Mouse (Mus musculus) naive thymus-derived CD4-positive, alpha-beta T cell, adult 2 months (primary cell): Measurements from ENCODE around the gene Acot10.
"Not testable (repeated sequence)": the region's sequence is repeated elsewhere in the genome, so short reads cannot be mapped to it uniquely, and the experiment has no call there.

Source experiments
- DNase-seq: peaks from one replicate; pipeline ENCODE4 v3.0.0-alpha.2; 2011; ENCODE audit warnings: low read depth

Gene Acot10

GRCm38 (mm10) chr15:20666650-20667049 lies at the start of gene Acot10:
Acot10 (minus strand) TSS chr15:20666750.
- DNase-seq, result no peak

DNA sequence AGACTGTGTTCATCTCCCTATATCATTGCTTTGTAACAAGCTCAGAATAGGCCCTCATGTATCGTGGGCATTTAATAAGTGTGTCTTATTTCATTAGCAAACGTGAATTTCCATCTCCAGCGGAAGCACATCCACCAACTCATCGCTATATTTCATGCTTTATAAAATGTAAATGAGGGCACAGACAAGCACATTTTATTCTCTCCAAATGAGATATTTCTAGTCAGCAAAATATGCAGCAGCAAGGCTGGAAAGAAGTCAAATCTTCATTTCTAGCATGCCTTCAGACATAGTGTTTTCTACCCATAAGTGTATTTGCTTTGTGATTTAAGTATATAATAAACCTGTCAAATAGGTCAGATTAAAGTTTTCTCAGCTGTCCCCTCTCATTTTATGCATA lies 45.3 kb upstream of the Acot10 start:
- DNase-seq, result no peak

DNA sequence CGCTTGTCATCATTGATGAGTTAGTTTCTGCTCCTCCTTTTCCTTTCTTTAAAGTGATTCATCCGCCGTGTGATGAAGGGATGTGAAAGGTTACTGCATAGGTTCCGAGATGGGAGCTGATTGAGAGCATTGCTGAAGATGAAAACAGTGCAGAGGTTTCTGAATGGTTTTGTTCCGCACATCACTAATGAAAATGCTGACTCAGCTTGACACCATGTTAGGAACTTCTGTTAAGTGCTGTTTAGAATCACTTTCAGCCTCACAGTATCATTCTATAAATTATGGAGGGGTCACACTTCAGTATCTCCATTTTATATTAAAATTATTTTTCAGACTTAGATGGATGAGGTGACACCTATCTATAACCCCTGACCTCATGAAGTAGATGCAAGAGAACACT lies 29.7 kb upstream of the Acot10 start:
- no peak for DNase-seq

- no peak for DNase-seq
These were observed 17.6 kb upstream of the Acot10 start for GRCm38 (mm10) chr15:20684200-20684599.

DNA sequence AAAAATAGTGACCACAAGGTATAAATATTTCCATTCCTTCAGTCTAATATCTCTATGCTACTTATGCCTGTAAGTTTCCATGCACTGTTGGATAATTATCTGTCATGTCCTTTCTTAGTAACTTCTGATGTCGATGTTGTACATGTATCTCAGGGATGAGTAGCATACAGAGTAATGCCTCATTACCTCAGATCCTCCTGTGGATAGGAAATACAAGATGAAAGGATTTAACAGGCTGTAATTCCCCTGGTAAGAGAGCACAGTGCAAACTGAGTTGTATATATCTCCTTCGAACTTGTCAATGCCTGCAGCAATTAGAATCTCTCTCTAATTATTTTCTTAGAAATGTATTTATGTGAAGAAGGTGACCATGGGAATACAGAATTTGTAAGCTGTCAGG lies 16.2 kb upstream of the Acot10 start:
- DNase-seq, result no peak

DNA sequence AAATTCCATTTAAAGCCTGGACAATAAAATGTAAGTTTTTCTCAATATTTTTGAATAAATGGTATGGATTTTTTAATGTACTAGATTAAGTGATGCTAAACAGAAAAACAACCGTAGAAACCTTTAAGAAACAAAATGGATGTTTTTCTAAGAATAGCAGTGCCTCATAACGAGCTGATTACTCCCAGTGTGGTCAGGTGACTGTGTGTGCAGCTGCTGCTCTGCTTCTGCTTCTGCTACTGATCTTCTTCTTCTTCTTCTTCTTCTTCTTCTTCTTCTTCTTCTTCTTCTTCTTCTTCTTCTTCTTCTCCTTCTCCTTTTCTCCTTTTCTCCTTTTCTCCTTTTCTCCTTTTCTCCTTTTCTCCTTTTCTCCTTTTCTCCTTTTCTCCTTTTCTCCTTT lies 3.0 kb upstream of the Acot10 start:
- DNase-seq, result not testable (repeated sequence)

DNA sequence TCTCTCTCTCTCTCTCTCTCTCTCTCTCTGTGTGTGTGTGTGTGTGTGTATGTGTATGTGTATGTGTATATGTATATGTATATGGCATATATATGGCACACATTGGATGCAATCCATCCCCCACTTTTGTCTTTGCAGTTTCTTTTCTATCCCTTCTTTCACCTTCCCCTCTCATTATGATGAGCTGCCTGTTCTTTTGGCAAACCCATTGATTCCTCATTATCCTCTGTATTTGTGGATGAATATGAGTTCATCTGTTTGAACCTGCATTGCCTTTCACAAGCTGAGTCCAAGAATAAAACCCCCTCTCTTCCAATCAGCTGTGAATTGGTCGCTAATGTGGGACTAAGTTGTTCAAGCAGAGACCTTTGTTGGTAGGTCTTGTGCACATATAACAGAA lies 1.4 kb upstream of the Acot10 start:
- DNase-seq, result no peak

DNA sequence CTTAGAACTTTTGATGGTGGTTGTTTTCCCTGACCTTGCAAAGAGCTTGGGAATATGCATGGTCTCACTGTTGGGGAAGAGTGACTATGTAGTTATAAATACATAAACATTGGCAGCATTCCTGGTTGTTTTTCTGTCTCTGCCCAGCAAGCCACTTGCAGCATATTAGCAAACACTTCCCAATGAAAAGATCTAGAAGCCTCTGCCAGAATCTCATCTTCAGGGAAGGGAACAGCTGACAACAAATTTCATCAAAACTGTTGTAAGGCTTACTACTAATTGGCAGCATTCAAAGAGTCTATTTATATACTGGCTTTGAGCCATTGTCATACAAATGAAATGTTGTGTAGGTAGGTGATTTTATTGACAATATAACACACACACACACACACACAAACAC lies 800 bp upstream of the Acot10 start:
- no peak for DNase-seq

- no peak for DNase-seq
These were observed 6.3 kb downstream of the Acot10 start for GRCm38 (mm10) chr15:20660221-20660620.

- DNase-seq, result no peak
These were observed 23.6 kb downstream of the Acot10 start for GRCm38 (mm10) chr15:20642905-20643414.

DNA sequence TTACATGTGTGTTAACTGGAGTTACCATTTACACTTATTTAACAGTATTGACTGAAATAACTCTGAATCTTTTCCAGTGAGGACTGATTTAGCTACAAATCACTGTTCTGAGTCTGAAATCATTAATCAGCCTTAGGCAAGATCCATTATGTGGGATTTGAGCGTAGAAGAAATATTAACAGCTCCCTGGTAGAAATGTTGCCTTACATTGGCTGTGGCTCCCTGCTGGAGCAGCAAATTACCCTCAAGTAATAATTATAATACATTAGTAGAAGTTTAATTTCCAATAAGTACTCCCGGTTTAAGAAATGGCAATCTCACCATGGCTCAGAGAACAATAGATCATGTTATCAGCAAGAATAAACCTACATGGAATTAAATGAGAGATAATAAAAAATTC lies 27.4 kb downstream of the Acot10 start:
- no peak for DNase-seq

DNA sequence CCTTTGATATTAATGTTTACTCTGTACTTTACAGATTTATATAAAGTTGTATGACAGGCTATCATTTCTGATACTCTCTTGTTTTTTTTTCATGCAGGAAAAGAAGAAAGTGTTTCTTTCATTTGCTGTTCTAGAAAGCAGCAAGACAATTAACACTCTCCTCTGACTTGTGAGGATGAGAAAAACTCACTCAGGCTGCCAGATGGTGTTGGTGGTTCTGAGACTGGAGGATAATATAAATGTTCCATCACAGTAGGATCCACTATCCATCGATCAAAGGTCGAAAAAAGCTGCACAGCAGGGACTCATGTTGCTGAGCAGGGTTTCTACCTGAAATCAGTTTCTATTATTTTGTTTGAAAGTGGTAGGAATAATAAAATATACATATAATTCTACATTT lies 32.0 kb downstream of the Acot10 start:
- DNase-seq, result no peak
